Mouse (Mus musculus): ENCODE results near the gene Mki67.

DNA sequence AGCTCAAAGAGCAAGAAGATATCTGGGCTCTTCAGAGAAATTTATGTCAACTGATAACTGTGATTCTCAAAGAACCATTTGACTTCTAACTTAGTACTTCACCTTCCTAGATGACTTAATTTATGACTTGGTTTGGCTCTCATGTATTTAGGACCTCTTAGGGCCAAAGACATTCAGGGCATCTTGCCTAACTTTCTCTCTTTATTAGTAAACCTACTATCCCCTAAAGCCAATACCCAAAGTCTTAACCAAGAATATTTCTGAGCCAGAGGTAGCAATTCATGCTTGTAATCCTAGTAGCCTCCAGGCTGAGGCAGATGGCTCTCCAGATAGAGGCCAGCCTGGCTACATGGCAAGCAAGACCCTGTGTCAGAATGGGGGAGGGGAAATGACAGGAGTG, 55.8 kb downstream of the Mki67 start:
- TF ChIP-seq CTCF (IDR thresholded peaks at IDR 0.05; ENCODE audit: control insufficient read depth, insufficient read depth, insufficient replicate concordance, low read depth, low read length): no peak
- TF ChIP-seq POLR2A (IDR thresholded peaks at IDR 0.05; ENCODE audit: control insufficient read depth, low read depth, low read length): no peak

All from testis, adult 2 months (tissue).